Mouse (Mus musculus) embryonic facial prominence, embryonic 15.5 days (tissue): ENCODE data around the gene 5430419D17Rik. TPM values are rescaled to one million over a fixed set of nuclear protein-coding genes. Genes with fewer than 3 reads are reported as not detected.

Source experiments
- ATAC-seq: fragments of 200-750 bp; cut with Nextera tagmentation; 2 replicates; pipeline ENCODE4 v1.8.0; 2017; ENCODE audit warnings: low read depth, moderate TSS enrichment; ENCODE audit not compliant: insufficient number of reproducible peaks, low FRiP score, low TSS enrichment
- H3K27ac ChIP-seq: fragments of 300-500 bp; sonication (generic); replicated peaks from 2 replicates; pipeline ENCODE4 v1.5.1; 2015; ENCODE audit warnings: mild to moderate bottlenecking, inconsistent platforms
- H3K27me3 ChIP-seq: fragments of 300-500 bp; sonication (generic); 2 replicates; pipeline ENCODE4 v1.6.1; 2015; ENCODE audit warnings: inconsistent platforms
- H3K36me3 ChIP-seq: fragments of 300-500 bp; sonication (generic); 2 replicates; pipeline ENCODE4 v1.6.1; 2015; ENCODE audit warnings: mild to moderate bottlenecking, inconsistent platforms
- H3K4me1 ChIP-seq: fragments of 300-500 bp; sonication (generic); 2 replicates; pipeline ENCODE4 v1.6.1; 2015; ENCODE audit warnings: inconsistent platforms
- H3K4me2 ChIP-seq: fragments of 300-500 bp; sonication (generic); replicated peaks from 2 replicates; pipeline ENCODE4 v1.6.1; 2015; ENCODE audit warnings: mild to moderate bottlenecking, inconsistent platforms
- H3K4me3 ChIP-seq: fragments of 300-500 bp; sonication (generic); replicated peaks from 2 replicates; pipeline ENCODE4 v1.5.1; 2015; ENCODE audit warnings: mild to moderate bottlenecking, inconsistent platforms
- H3K9ac ChIP-seq: fragments of 300-500 bp; sonication (generic); 2 replicates; pipeline ENCODE4 v1.6.1; 2015; ENCODE audit warnings: inconsistent platforms
- H3K9me3 ChIP-seq: fragments of 300-500 bp; sonication (generic); replicated peaks from 2 replicates; pipeline ENCODE4 v1.6.1; 2016; ENCODE audit warnings: inconsistent platforms
- WGBS: fragments of 180-500 bp; shearing (Covaris S2); methylation state at CpG from one replicate; pipeline ENCODE4 v1.1.7; 2015; 5-methylcytosine and 5-hydroxymethylcytosine counted together
- polyA plus RNA-seq: library from polyadenylated mRNA; unstranded; fragments of >200 nt; fragmentation: Nextera tagmentation; extraction: Ambion mirVana; gene quantifications from 2 replicates; pipeline ENCODE4 v1.2.1, GENCODE M21; 2015

Gene 5430419D17Rik
- polyA plus RNA-seq, 1 experiment from 2014 or later = not detected

- Histone ChIP-seq H3K27ac (no peak overlapping the region), H3K4me2 (no peak overlapping the region), H3K27me3 (no peaks in the 10 kb centered on the region), H3K9me3 (no peaks in the 10 kb centered on the region), H3K4me1 (no peaks in the 10 kb centered on the region), H3K36me3 (no peaks in the 10 kb centered on the region), H3K4me3 (no peak overlapping the region), H3K9ac (no peak overlapping the region)
- WGBS = 96% methylated on average over 14 of the region's 14 CpGs
- no peak for ATAC-seq
Observed at GRCm38 (mm10) chr7:131187996-131188395, 13.8 kb downstream of the 5430419D17Rik start.

GRCm38 (mm10) chr7:131223086-131223485 lies 48.9 kb downstream of the 5430419D17Rik start:
- no peak overlapping the region for H3K4me3 ChIP-seq
- no peaks in the 10 kb centered on the region for H3K9me3 ChIP-seq
- H3K27ac ChIP-seq = no peak overlapping the region
- no peak overlapping the region for H3K4me2 ChIP-seq
- 80% methylated on average over 5 of the region's 5 CpGs for WGBS
- ATAC-seq = no peak
- H3K4me1 ChIP-seq = no peaks in the 10 kb centered on the region
- no peak overlapping the region for H3K9ac ChIP-seq
- no peaks in the 10 kb centered on the region for H3K36me3 ChIP-seq
- no peaks in the 10 kb centered on the region for H3K27me3 ChIP-seq

- H3K27me3 ChIP-seq = no peaks in the 10 kb centered on the region
- H3K9ac ChIP-seq = no peak overlapping the region
- H3K4me3 ChIP-seq = no peak overlapping the region
- H3K9me3 ChIP-seq = no peaks in the 10 kb centered on the region
- no peaks in the 10 kb centered on the region for H3K4me1 ChIP-seq
- no peak overlapping the region for H3K4me2 ChIP-seq
- H3K36me3 ChIP-seq = no peaks in the 10 kb centered on the region
- ATAC-seq = no peak
- no peak overlapping the region for H3K27ac ChIP-seq
Observed at GRCm38 (mm10) chr7:131236091-131236490, 61.9 kb downstream of the 5430419D17Rik start.

GRCm38 (mm10) chr7:131244993-131245392 lies 70.8 kb downstream of the 5430419D17Rik start:
- Histone ChIP-seq H3K36me3 (no peaks in the 10 kb centered on the region), H3K4me2 (no peak overlapping the region), H3K9me3 (no peaks in the 10 kb centered on the region), H3K4me1 (no peaks in the 10 kb centered on the region), H3K27ac (no peak overlapping the region), H3K27me3 (no peaks in the 10 kb centered on the region), H3K4me3 (no peak overlapping the region), H3K9ac (no peak overlapping the region)
- ATAC-seq = no peak
- 25% methylated on average over 1 of the region's 1 CpGs for WGBS

GRCm38 (mm10) chr7:131256841-131257240 lies 82.6 kb downstream of the 5430419D17Rik start:
- Histone ChIP-seq H3K36me3 (no peaks in the 10 kb centered on the region), H3K27me3 (no peaks in the 10 kb centered on the region), H3K4me2 (no peak overlapping the region), H3K9ac (no peak overlapping the region), H3K27ac (no peak overlapping the region), H3K9me3 (no peaks in the 10 kb centered on the region), H3K4me3 (no peak overlapping the region), H3K4me1 (no peaks in the 10 kb centered on the region; the same call in 1 of the 2 replicates)
- WGBS = 88% methylated on average over 5 of the region's 5 CpGs
- no peak for ATAC-seq

GRCm38 (mm10) chr7:131257309-131257708 lies 83.1 kb downstream of the 5430419D17Rik start:
- WGBS = 70% methylated on average over 1 of the region's 1 CpGs
- Histone ChIP-seq H3K9ac (no peak overlapping the region), H3K4me3 (no peak overlapping the region), H3K27me3 (no peaks in the 10 kb centered on the region), H3K9me3 (no peaks in the 10 kb centered on the region), H3K4me2 (no peak overlapping the region), H3K36me3 (no peaks in the 10 kb centered on the region), H3K27ac (no peak overlapping the region), H3K4me1 (no peaks in the 10 kb centered on the region; the same call in 1 of the 2 replicates)
- no peak for ATAC-seq

- no peak for ATAC-seq
- no peak overlapping the region for H3K9ac ChIP-seq
- H3K9me3 ChIP-seq = no peaks in the 10 kb centered on the region
- no peaks in the 10 kb centered on the region for H3K36me3 ChIP-seq
- 52% methylated on average over 6 of the region's 6 CpGs for WGBS
- no peaks in the 10 kb centered on the region for H3K27me3 ChIP-seq
- no peak overlapping the region for H3K4me2 ChIP-seq
- H3K4me3 ChIP-seq = no peak overlapping the region
- H3K4me1 ChIP-seq = no peaks in the 10 kb centered on the region; the same call in 1 of the 2 replicates
- no peak overlapping the region for H3K27ac ChIP-seq
Observed at GRCm38 (mm10) chr7:131260946-131261345, 86.7 kb downstream of the 5430419D17Rik start.

- ATAC-seq = no peak
- no peak overlapping the region for H3K4me2 ChIP-seq
- 81% methylated on average over 4 of the region's 4 CpGs for WGBS
- H3K4me1 ChIP-seq = no peaks in the 10 kb centered on the region
- no peak overlapping the region for H3K9ac ChIP-seq
- H3K36me3 ChIP-seq = no peaks in the 10 kb centered on the region
- H3K4me3 ChIP-seq = no peak overlapping the region
- H3K27me3 ChIP-seq = no peaks in the 10 kb centered on the region
- no peak overlapping the region for H3K27ac ChIP-seq
- no peaks in the 10 kb centered on the region for H3K9me3 ChIP-seq
Observed at GRCm38 (mm10) chr7:131264251-131264650, 90.0 kb downstream of the 5430419D17Rik start.

GRCm38 (mm10) chr7:131265851-131266250 lies 91.6 kb downstream of the 5430419D17Rik start:
- Histone ChIP-seq H3K4me3 (no peak overlapping the region), H3K27me3 (no peaks in the 10 kb centered on the region), H3K9ac (no peak overlapping the region), H3K4me1 (no peaks in the 10 kb centered on the region), H3K36me3 (no peaks in the 10 kb centered on the region), H3K27ac (no peak overlapping the region), H3K9me3 (no peaks in the 10 kb centered on the region), H3K4me2 (no peak overlapping the region)
- 73% methylated on average over 4 of the region's 4 CpGs for WGBS
- ATAC-seq = no peak

GRCm38 (mm10) chr7:131297151-131297550 lies 122.9 kb downstream of the 5430419D17Rik start:
- H3K27ac ChIP-seq = no peak overlapping the region
- H3K4me3 ChIP-seq = no peak overlapping the region
- no peaks in the 10 kb centered on the region for H3K36me3 ChIP-seq
- H3K4me1 ChIP-seq = no peaks in the 10 kb centered on the region
- H3K27me3 ChIP-seq = no peaks in the 10 kb centered on the region
- no peak overlapping the region for H3K9ac ChIP-seq
- no peaks in the 10 kb centered on the region for H3K9me3 ChIP-seq
- no peak overlapping the region for H3K4me2 ChIP-seq
- WGBS = 71% methylated on average over 8 of the region's 8 CpGs
- ATAC-seq = no peak

- Histone ChIP-seq H3K9me3 (no peaks in the 10 kb centered on the region), H3K36me3 (no peaks in the 10 kb centered on the region), H3K27me3 (no peaks in the 10 kb centered on the region), H3K27ac (no peak overlapping the region), H3K9ac (no peak overlapping the region), H3K4me1 (no peaks in the 10 kb centered on the region), H3K4me2 (no peak overlapping the region), H3K4me3 (no peak overlapping the region)
- 68% methylated on average over 8 of the region's 8 CpGs for WGBS
- no peak for ATAC-seq
Observed at GRCm38 (mm10) chr7:131303340-131303739, 129.1 kb downstream of the 5430419D17Rik start.

- Histone ChIP-seq H3K9me3 (no peaks in the 10 kb centered on the region), H3K4me2 (no peak overlapping the region), H3K9ac (no peak overlapping the region), H3K36me3 (no peaks in the 10 kb centered on the region), H3K27me3 (no peaks in the 10 kb centered on the region), H3K4me3 (no peak overlapping the region), H3K4me1 (no peaks in the 10 kb centered on the region), H3K27ac (no peak overlapping the region)
- WGBS = 69% methylated on average over 5 of the region's 5 CpGs
- ATAC-seq = no peak
Observed at GRCm38 (mm10) chr7:131306733-131307132, 132.5 kb downstream of the 5430419D17Rik start.
